Mouse (Mus musculus) ovary, adult 10 weeks (tissue): Measurements from ENCODE around the gene Tbx15. TPM values are rescaled to one million over a fixed set of nuclear protein-coding genes. Genes with fewer than 3 reads are reported as not detected.

Source experiments
- polyA plus RNA-seq: library from polyadenylated mRNA; stranded (reverse); fragments of 350-450 nt; fragmentation: Illumina TruSeq; extraction: RNeasy Lipid Tissue Mini Kit (QIAGEN cat#74804); gene quantifications from one replicate; pipeline ENCODE4 v1.2.3, GENCODE M21; 2014

Gene Tbx15
- polyA plus RNA-seq: 0.29 TPM

GRCm38 (mm10) chr3:99240213-99240720, at the start of gene Tbx15:
TSS of gene Tbx15 (plus strand) at chr3:99240381.

Other genes starting within 250 kb of the Tbx15 start
- gene Wars2, start 99.3 kb upstream of the Tbx15 start, polyA plus RNA-seq: 11.0 TPM